Mouse (Mus musculus) heart, postnatal 0 days (tissue): Measurements from ENCODE around the gene Ism2.

Source experiments
- CTCF ChIP-seq: IDR thresholded peaks from 2 replicates; pipeline ENCODE4 v1.5.1; 2016; ENCODE audit warnings: antibody characterized with exemption, control low read depth, low read depth
- EP300 ChIP-seq: IDR thresholded peaks from 2 replicates; pipeline ENCODE4 v1.6.1; 2016; ENCODE audit warnings: antibody characterized with exemption, low read depth

- TF ChIP-seq EP300 = no peak
- no peak for TF ChIP-seq CTCF
Measured at GRCm38 (mm10) chr12:87284726-87285125, 14.8 kb downstream of the Ism2 start.
